Mouse (Mus musculus) right cerebral cortex, adult 2 months (tissue): ENCODE data around the gene Aqp2.
A peak's percentile ranks its signal among the peaks of the same experiment; 100 is the strongest.

Experiments used
- DNase-seq, 2 experiments: peaks; one replicate each; pipeline ENCODE4 v3.0.0; 2021 to 2022; ENCODE audit warnings: low spot score in 2 of 2

The Aqp2 gene

GRCm38 (mm10) chr15:99618595-99618994 is 39.7 kb downstream of the Aqp2 start:
- DNase-seq, result no peak

- DNase-seq, result peak in 1 of 2 experiments; percentile 23
Observed at GRCm38 (mm10) chr15:99619821-99620220, 41.0 kb downstream of the Aqp2 start.

- no peak for DNase-seq
Observed at GRCm38 (mm10) chr15:99622063-99622462, 43.2 kb downstream of the Aqp2 start.

- DNase-seq, result no peak
Observed at GRCm38 (mm10) chr15:99631618-99632017, 52.8 kb downstream of the Aqp2 start.
